Mouse (Mus musculus) CH12.LX (cell line): ENCODE data around the gene Intu. TPM values are rescaled to one million over a fixed set of nuclear protein-coding genes. Genes with fewer than 3 reads are reported as not detected.

ENCODE experiments used
- DNase-seq: peaks from one replicate; pipeline ENCODE4 v3.0.0-alpha.2; 2013; ENCODE audit errors: extremely low read depth
- H3K27ac ChIP-seq: 2 replicates; pipeline ENCODE4 v1.5.1; 2012; ENCODE audit warnings: low read depth, mild to moderate bottlenecking, control low read depth, moderate library complexity; ENCODE audit not compliant: insufficient read depth
- H3K27me3 ChIP-seq: replicated peaks from 2 replicates; pipeline ENCODE3; 2012; ENCODE audit warnings: inconsistent platforms
- H3K36me3 ChIP-seq, 2 experiments: replicated peaks in 1 of 2; 2 replicates each; pipeline versions ENCODE3 to v1.6.1; 2012; ENCODE audit warnings: inconsistent platforms in 1 of 2, low read length in 1 of 2, mild to moderate bottlenecking in 1 of 2, mixed read lengths in 1 of 2, moderate library complexity in 1 of 2; ENCODE audit not compliant: control insufficient read depth in 1 of 2, insufficient read depth in 1 of 2
- H3K4me1 ChIP-seq, 2 experiments: 2 replicates each; pipeline ENCODE4 v1.6.1; 2012; ENCODE audit warnings: inconsistent platforms in 1 of 2, moderate library complexity in 1 of 2; ENCODE audit not compliant: insufficient read depth in 2 of 2, control insufficient read depth in 1 of 2
- H3K4me2 ChIP-seq: 2 replicates; pipeline ENCODE4 v1.6.1; 2012; ENCODE audit warnings: low read depth, mild to moderate bottlenecking, control low read depth; ENCODE audit not compliant: poor library complexity, insufficient read depth, severe bottlenecking
- H3K4me3 ChIP-seq, 3 experiments: fragments of 150-350 bp in 1 of 3; sonication (generic) in 1 of 3; replicated peaks in 1 of 3; 2 replicates each; pipeline versions ENCODE3 to v1.5.1; 2011 to 2012; ENCODE audit warnings: low read depth in 2 of 3, low read length in 2 of 3, mild to moderate bottlenecking in 2 of 3, moderate library complexity in 2 of 3, control low read depth in 1 of 3, improper control_type of control experiment in 1 of 3, inconsistent platforms in 1 of 3, mixed read lengths in 1 of 3; ENCODE audit not compliant: poor library complexity in 1 of 3
- H3K79me2 ChIP-seq: replicated peaks from 2 replicates; pipeline ENCODE4 v1.6.1; 2012; ENCODE audit warnings: mild to moderate bottlenecking, moderate library complexity; ENCODE audit not compliant: control insufficient read depth, poor library complexity, insufficient read depth, severe bottlenecking; ENCODE audit errors: extremely low read depth
- H3K9ac ChIP-seq: 2 replicates; pipeline ENCODE4 v1.6.1; 2012; ENCODE audit warnings: low read depth, mild to moderate bottlenecking, control low read depth, moderate library complexity; ENCODE audit not compliant: insufficient read depth
- H3K9me3 ChIP-seq: replicated peaks from 2 replicates; pipeline ENCODE3; 2012; ENCODE audit warnings: low read length, inconsistent platforms, mixed read lengths
- BHLHE40 ChIP-seq: IDR thresholded peaks from 2 replicates; pipeline ENCODE4 v1.6.1; 2011; ENCODE audit warnings: mild to moderate bottlenecking, low read depth, low read length, improper control_type of control experiment
- CTCF ChIP-seq, 2 experiments: IDR thresholded peaks in 1 of 2; conservative IDR thresholded peaks in 1 of 2; 2 replicates each; pipeline ENCODE4 v1.5.1; 2011 to 2012; ENCODE audit warnings: low read depth in 2 of 2, low read length in 2 of 2, improper control_type of control experiment in 1 of 2, inconsistent platforms in 1 of 2, mild to moderate bottlenecking in 1 of 2, moderate library complexity in 1 of 2
- E2F4 ChIP-seq: IDR thresholded peaks from 2 replicates; pipeline ENCODE4 v1.6.1; 2011; ENCODE audit warnings: low read depth, low read length, improper control_type of control experiment; ENCODE audit not compliant: insufficient replicate concordance
- EP300 ChIP-seq: IDR thresholded peaks from 2 replicates; pipeline ENCODE4 v1.6.1; 2011; ENCODE audit warnings: low read length, improper control_type of control experiment
- ETS1 ChIP-seq: conservative IDR thresholded peaks from 2 replicates; pipeline ENCODE4 v1.6.1; 2012; ENCODE audit warnings: low read depth, mild to moderate bottlenecking, inconsistent platforms, low read length, improper control_type of control experiment, moderate library complexity
- HCFC1 ChIP-seq: IDR thresholded peaks from 2 replicates; pipeline ENCODE4 v1.6.1; 2012; ENCODE audit warnings: low read depth, mild to moderate bottlenecking, inconsistent platforms, low read length, improper control_type of control experiment
- IRF4 ChIP-seq: IDR thresholded peaks from 2 replicates; pipeline ENCODE4 v1.6.1; 2014; ENCODE audit warnings: low read depth, mild to moderate bottlenecking, inconsistent platforms, low read length, improper control_type of control experiment
- JUND ChIP-seq: conservative IDR thresholded peaks from 2 replicates; pipeline ENCODE4 v1.6.1; 2011; ENCODE audit warnings: low read depth, low read length, improper control_type of control experiment
- KAT2A ChIP-seq: IDR thresholded peaks from 2 replicates; pipeline ENCODE4 v1.6.1; 2012; ENCODE audit warnings: low read length, improper control_type of control experiment, inconsistent platforms; ENCODE audit not compliant: insufficient replicate concordance
- MAFK ChIP-seq: IDR thresholded peaks from 2 replicates; pipeline ENCODE4 v1.6.1; 2011; ENCODE audit warnings: low read length, improper control_type of control experiment; ENCODE audit not compliant: insufficient replicate concordance
- MAX ChIP-seq: IDR thresholded peaks from 2 replicates; pipeline ENCODE4 v1.6.1; 2011; ENCODE audit warnings: low read length, improper control_type of control experiment
- MAZ ChIP-seq: IDR thresholded peaks from 2 replicates; pipeline ENCODE4 v1.6.1; 2012; ENCODE audit warnings: low read depth, mild to moderate bottlenecking, inconsistent platforms, low read length, improper control_type of control experiment, moderate library complexity
- MEF2A ChIP-seq: IDR thresholded peaks from 2 replicates; pipeline ENCODE4 v1.6.1; 2014; ENCODE audit warnings: low read depth, mild to moderate bottlenecking, inconsistent platforms, low read length, improper control_type of control experiment, borderline replicate concordance
- NELFE ChIP-seq: IDR thresholded peaks from 2 replicates; pipeline ENCODE4 v1.6.1; 2011; ENCODE audit warnings: low read depth, low read length, improper control_type of control experiment
- NRF1 ChIP-seq: IDR thresholded peaks from 2 replicates; pipeline ENCODE4 v1.6.1; 2014; ENCODE audit warnings: low read depth, mild to moderate bottlenecking, inconsistent platforms, low read length, improper control_type of control experiment, moderate library complexity
- POLR2AphosphoS2 ChIP-seq: IDR thresholded peaks from 2 replicates; pipeline ENCODE4 v1.6.1; 2011; ENCODE audit warnings: low read depth, low read length, improper control_type of control experiment
- RAD21 ChIP-seq: IDR thresholded peaks from 2 replicates; pipeline ENCODE4 v1.6.1; 2011; ENCODE audit warnings: low read depth, mild to moderate bottlenecking, low read length, improper control_type of control experiment, moderate library complexity
- RCOR1 ChIP-seq: conservative IDR thresholded peaks from 2 replicates; pipeline ENCODE4 v1.6.1; 2012; ENCODE audit warnings: low read depth, mild to moderate bottlenecking, inconsistent platforms, low read length, improper control_type of control experiment
- SIN3A ChIP-seq: IDR thresholded peaks from 2 replicates; pipeline ENCODE4 v1.6.1; 2012; ENCODE audit warnings: low read length, improper control_type of control experiment, inconsistent platforms
- SMC3 ChIP-seq: IDR thresholded peaks from 2 replicates; pipeline ENCODE4 v1.6.1; 2011; ENCODE audit warnings: low read depth, low read length, improper control_type of control experiment
- TBP ChIP-seq: conservative IDR thresholded peaks from 2 replicates; pipeline ENCODE4 v1.6.1; 2011; ENCODE audit warnings: low read depth, low read length, improper control_type of control experiment
- TCF12 ChIP-seq: IDR thresholded peaks from 2 replicates; pipeline ENCODE4 v1.6.1; 2014; ENCODE audit warnings: low read depth, mild to moderate bottlenecking, inconsistent platforms, low read length, improper control_type of control experiment
- USF1 ChIP-seq: IDR thresholded peaks from 2 replicates; pipeline ENCODE4 v1.6.1; 2014; ENCODE audit warnings: low read depth, mild to moderate bottlenecking, inconsistent platforms, low read length, improper control_type of control experiment
- USF2 ChIP-seq: conservative IDR thresholded peaks from 2 replicates; pipeline ENCODE4 v1.6.1; 2011; ENCODE audit warnings: low read depth, low read length, improper control_type of control experiment
- ZC3H11A ChIP-seq: IDR thresholded peaks from 2 replicates; pipeline ENCODE4 v1.6.1; 2012; ENCODE audit warnings: low read depth, mild to moderate bottlenecking, inconsistent platforms, low read length, improper control_type of control experiment
- ZKSCAN1 ChIP-seq: IDR thresholded peaks from 2 replicates; pipeline ENCODE4 v1.6.1; 2012; ENCODE audit warnings: low read depth, inconsistent platforms, low read length, improper control_type of control experiment, borderline replicate concordance
- ZMIZ1 ChIP-seq: IDR thresholded peaks from 2 replicates; pipeline ENCODE4 v1.6.1; 2012; ENCODE audit warnings: low read depth, mild to moderate bottlenecking, inconsistent platforms, low read length, improper control_type of control experiment
- ZNF384 ChIP-seq: IDR thresholded peaks from 2 replicates; pipeline ENCODE4 v1.6.1; 2012; ENCODE audit warnings: low read depth, low read length, improper control_type of control experiment, inconsistent platforms
- dilution Hi-C: fragments of 300-500 bp; cut with MboI; formaldehyde crosslinking; loops from 2 replicates; pipeline ENCODE4 v1.14.3; 2020; ENCODE audit warnings: low sequenced_read_pairs; ENCODE audit not compliant: extremely low pct_unique_long_range_greater_than_20kb, extremely low pct_ligation_motif_present
- in situ Hi-C: fragments of 300-500 bp; cut with MboI; formaldehyde crosslinking; loops from 3 replicates; pipeline ENCODE4 v1.14.3; 2019; ENCODE audit warnings: low sequenced_read_pairs, low pct_ligation_motif_present, low pct_unique_long_range_greater_than_20kb, mixed read lengths
- polyA plus RNA-seq: library from polyadenylated mRNA; unstranded; fragments of >175 nt; gene quantifications from 2 replicates; pipeline ENCODE4 v1.2.1, GENCODE M21; 2012; ENCODE audit warnings: low read depth; ENCODE audit not compliant: insufficient read length
- total RNA-seq, 2 experiments: library from RNA; depleted of rRNA; stranded (reverse); fragments of 300-350 nt in 1 of 2; fragments of >200 nt in 1 of 2; gene quantifications; 2 replicates each; pipeline ENCODE4 v1.2.3; 2012 to 2014

The Intu gene
- total and polyA plus RNA-seq, 3 experiments = not detected

DNA sequence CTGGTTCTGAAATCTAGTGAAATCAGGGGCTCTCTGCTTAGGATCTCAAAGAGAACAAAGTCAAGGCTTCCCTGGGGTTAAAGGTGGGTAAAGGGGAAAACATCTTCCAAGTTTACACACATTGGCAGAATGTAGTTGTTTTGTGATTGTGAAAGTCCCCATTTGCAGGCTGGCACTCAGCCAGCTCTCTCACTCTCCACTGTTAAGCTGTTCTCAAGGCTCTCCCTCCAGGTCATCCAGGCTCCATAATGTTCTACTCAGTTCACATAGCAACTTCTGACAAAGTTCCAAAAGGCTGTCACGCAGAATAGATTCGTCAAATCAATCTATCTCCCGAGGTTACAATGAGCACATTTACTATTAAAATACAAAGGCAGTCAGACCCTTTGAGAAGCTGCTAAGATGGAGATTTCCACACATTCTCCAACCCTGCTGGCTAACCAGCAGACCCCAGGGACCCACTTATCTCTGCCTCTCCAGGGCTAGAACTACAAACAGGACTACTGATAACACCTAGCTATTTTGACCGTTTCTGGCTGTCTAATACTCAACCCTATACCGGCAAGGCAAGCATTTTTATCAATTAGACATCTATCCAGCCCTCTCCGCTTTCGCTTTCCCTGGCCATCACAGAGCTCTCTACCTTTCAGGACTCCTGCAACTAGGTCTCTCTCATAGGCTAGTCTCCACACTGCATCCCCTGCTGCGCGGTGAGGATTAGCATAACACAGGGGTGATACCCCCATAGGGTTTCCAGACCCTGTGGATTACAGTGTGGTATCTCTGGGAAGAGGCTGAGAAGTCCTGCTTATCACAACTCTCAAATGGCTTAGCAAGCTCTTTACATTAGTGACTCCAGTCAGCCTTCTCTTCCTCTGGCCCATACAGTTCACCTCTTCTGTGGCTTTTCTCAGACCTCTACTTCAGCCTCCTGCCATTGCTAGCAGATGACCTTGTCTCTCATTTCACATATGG, 2.8 kb upstream of the Intu start:
- H3K4me1 ChIP-seq = peaks cover 8 to 21% of the 10 kb centered on the region in 2 experiments
- DNase-seq = no peak
- H3K27ac ChIP-seq = no peak overlapping the region
- TF ChIP-seq MAX = no peak
- no peak for TF ChIP-seq SIN3A
- no peak for TF ChIP-seq KAT2A
- TF ChIP-seq NRF1 = no peak
- no peak for TF ChIP-seq HCFC1
- no peak for TF ChIP-seq MAFK
- no peak for TF ChIP-seq RCOR1
- TF ChIP-seq POLR2AphosphoS2 = no peak
- no peak for TF ChIP-seq ZKSCAN1
- TF ChIP-seq MAZ = no peak
- TF ChIP-seq E2F4 = no peak
- no peak for TF ChIP-seq BHLHE40
- no peak for TF ChIP-seq JUND
- no peak for TF ChIP-seq ZC3H11A
- H3K36me3 ChIP-seq = no peaks in the 10 kb centered on the region
- dilution Hi-C loops = no loop called here
- peak overlapping the region; percentile 42; the same call in 1 of the 2 replicates for H3K4me2 ChIP-seq
- in situ Hi-C loops = no loop called here
- no peak overlapping the region for H3K9ac ChIP-seq
- H3K27me3 ChIP-seq = no peaks in the 10 kb centered on the region
- H3K4me3 ChIP-seq = no peak overlapping the region
- peaks cover 17% of the 10 kb centered on the region for H3K9me3 ChIP-seq
- H3K79me2 ChIP-seq = no peaks in the 10 kb centered on the region

DNA sequence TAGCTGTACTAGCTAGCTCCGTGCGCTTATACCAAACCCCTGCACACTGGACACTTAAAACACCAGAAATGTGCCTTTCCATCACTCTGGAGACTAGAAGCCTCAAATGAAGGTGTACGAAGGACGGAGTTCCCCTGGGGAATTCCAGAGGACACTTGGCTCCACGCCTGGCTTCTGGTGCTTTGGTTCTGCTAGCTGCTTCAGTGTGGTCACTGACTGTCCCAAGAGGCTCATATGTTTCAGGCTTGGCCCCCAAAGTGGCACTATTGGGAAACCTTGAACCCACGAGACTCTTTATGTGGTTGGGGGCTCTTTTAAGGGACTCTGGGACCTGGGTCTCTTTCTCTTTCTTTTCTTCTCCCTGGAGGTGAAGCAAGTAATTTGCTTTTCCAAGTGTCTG, 2.1 kb upstream of the Intu start:
- dilution Hi-C loops (no loop called here), in situ Hi-C loops (no loop called here)
- no peak overlapping the region for H3K9ac ChIP-seq
- H3K79me2 ChIP-seq = no peaks in the 10 kb centered on the region
- H3K4me1 ChIP-seq = peaks cover 8 to 21% of the 10 kb centered on the region in 2 experiments
- H3K4me3 ChIP-seq = no peak overlapping the region
- H3K4me2 ChIP-seq = peak overlapping the region; percentile 42
- H3K36me3 ChIP-seq = no peaks in the 10 kb centered on the region
- H3K27ac ChIP-seq = no peak overlapping the region
- no peak for TF ChIP-seq USF1
- TF ChIP-seq MEF2A = no peak
- TF ChIP-seq ETS1 = peak; percentile 75
- TF ChIP-seq NRF1 = no peak
- no peak for TF ChIP-seq E2F4
- peak; percentile 81 for TF ChIP-seq BHLHE40
- no peak for TF ChIP-seq MAZ
- peak; percentile 32; the same call in 1 of the 2 replicates for TF ChIP-seq TCF12
- TF ChIP-seq ZMIZ1 = no peak
- peak; percentile 72 for TF ChIP-seq EP300
- TF ChIP-seq NELFE = no peak
- no peak for TF ChIP-seq SMC3
- no peak for TF ChIP-seq KAT2A
- peak; percentile 78 for TF ChIP-seq MAFK
- TF ChIP-seq CTCF (conservative IDR thresholded peaks at IDR 0.05 in 1 of 2, IDR thresholded peaks at IDR 0.05 in 1 of 2; ENCODE audit: low read depth in 2 of 2, low read length in 2 of 2) = no peak
- TF ChIP-seq RAD21 = no peak
- TF ChIP-seq IRF4 = peak; percentile 9; the same call in 1 of the 2 replicates
- no peak for TF ChIP-seq JUND
- no peak for TF ChIP-seq USF2
- TF ChIP-seq TBP = no peak
- no peak for TF ChIP-seq ZNF384
- peak; percentile 47 for DNase-seq
- H3K9me3 ChIP-seq = peaks cover 17% of the 10 kb centered on the region
- H3K27me3 ChIP-seq = no peaks in the 10 kb centered on the region
